Mouse (Mus musculus): ENCODE results near the gene Pcyt1b.

Pcyt1b gene

GRCm38 (mm10) chrX:93732975-93733748, 78.5 kb downstream of the Pcyt1b start:
- no peak for DNase-seq (ENCODE audit: low read depth)

GRCm38 (mm10) chrX:93749165-93749564, 94.5 kb downstream of the Pcyt1b start:
- DNase-seq (ENCODE audit: low read depth) = no peak

- no peak for DNase-seq (ENCODE audit: low read depth)
Observed at GRCm38 (mm10) chrX:93750566-93750965, 95.9 kb downstream of the Pcyt1b start.

GRCm38 (mm10) chrX:93755210-93755842, 100.7 kb downstream of the Pcyt1b start:
- no peak for DNase-seq (ENCODE audit: low read depth)

- no peak for DNase-seq (ENCODE audit: low read depth)
Observed at GRCm38 (mm10) chrX:93756867-93757455, 102.3 kb downstream of the Pcyt1b start.

- DNase-seq (ENCODE audit: low read depth) = no peak
Observed at GRCm38 (mm10) chrX:93760770-93761169, 106.1 kb downstream of the Pcyt1b start.

- no peak for DNase-seq (ENCODE audit: low read depth)
Observed at GRCm38 (mm10) chrX:93789562-93789961, 134.9 kb downstream of the Pcyt1b start.

- peak; percentile 17 for DNase-seq (ENCODE audit: low read depth)
Observed at GRCm38 (mm10) chrX:93793168-93793567, 138.5 kb downstream of the Pcyt1b start.
